Mouse (Mus musculus) myocyte (in vitro differentiated cells): ENCODE results near the gene Tmeff2. TPM values are rescaled to one million over a fixed set of nuclear protein-coding genes. Genes with fewer than 3 reads are reported as not detected.

Source experiments
- H3K27me3 ChIP-seq: one replicate; pipeline ENCODE4 v1.6.1; 2011; ENCODE audit not compliant: control insufficient read depth, insufficient read depth, insufficient read length
- H3K36me3 ChIP-seq: one replicate; pipeline ENCODE4 v1.6.1; 2011; ENCODE audit not compliant: control insufficient read depth, insufficient read depth
- H3K4me2 ChIP-seq: one replicate; pipeline ENCODE4 v1.6.1; 2011; ENCODE audit warnings: low read depth, control low read depth
- H3K4me3 ChIP-seq: one replicate; pipeline ENCODE4 v1.5.1; 2011; ENCODE audit warnings: mild to moderate bottlenecking, control low read depth, moderate library complexity
- H3K79me2 ChIP-seq: one replicate; pipeline ENCODE4 v1.6.1; 2011; ENCODE audit not compliant: control insufficient read depth, insufficient read depth
- H3ac ChIP-seq: one replicate; pipeline ENCODE4 v1.6.1; 2011; ENCODE audit not compliant: control insufficient read depth, insufficient read length
- CEBPB ChIP-seq: IDR thresholded peaks from 2 replicates; pipeline ENCODE4 v1.6.1; 2011; ENCODE audit warnings: mild to moderate bottlenecking, moderate library complexity; ENCODE audit not compliant: poor library complexity, insufficient read depth, severe bottlenecking
- E2F4 ChIP-seq: IDR thresholded peaks from one replicate; pipeline ENCODE4 v1.6.1; 2011; ENCODE audit warnings: mild to moderate bottlenecking, control low read depth, moderate library complexity; ENCODE audit not compliant: insufficient read depth
- MAX ChIP-seq: IDR thresholded peaks from one replicate; pipeline ENCODE4 v1.6.1; 2011; ENCODE audit warnings: low read depth, mild to moderate bottlenecking, control low read depth
- MYOD1 ChIP-seq, 3 experiments: IDR thresholded peaks; one replicate each; pipeline ENCODE4 v1.6.1; 2011; ENCODE audit warnings: control low read depth in 2 of 3, low read depth in 2 of 3, mild to moderate bottlenecking in 2 of 3, moderate library complexity in 1 of 3; ENCODE audit not compliant: insufficient read length in 2 of 3, control insufficient read depth in 1 of 3
- MYOG ChIP-seq, 3 experiments: IDR thresholded peaks; one replicate each; pipeline ENCODE4 v1.6.1; 2011; ENCODE audit warnings: control low read depth in 2 of 3, low read depth in 2 of 3, mild to moderate bottlenecking in 2 of 3; ENCODE audit not compliant: insufficient read length in 2 of 3, control insufficient read depth in 1 of 3, insufficient read depth in 1 of 3
- POLR2A ChIP-seq: IDR thresholded peaks from one replicate; pipeline ENCODE4 v1.6.1; 2011; ENCODE audit warnings: low read depth, mild to moderate bottlenecking, control low read depth, moderate library complexity; ENCODE audit not compliant: insufficient read length
- POLR2AphosphoS2 ChIP-seq: IDR thresholded peaks from one replicate; pipeline ENCODE4 v1.6.1; 2011; ENCODE audit warnings: low read depth, control low read depth; ENCODE audit not compliant: insufficient read length
- REST ChIP-seq: IDR thresholded peaks from one replicate; pipeline ENCODE4 v1.6.1; 2011; ENCODE audit warnings: mild to moderate bottlenecking, control low read depth, moderate library complexity; ENCODE audit not compliant: insufficient read depth, insufficient read length
- SRF ChIP-seq: IDR thresholded peaks from one replicate; pipeline ENCODE4 v1.6.1; 2011; ENCODE audit warnings: low read depth; ENCODE audit not compliant: control insufficient read depth, insufficient read length
- TCF12 ChIP-seq: IDR thresholded peaks from one replicate; pipeline ENCODE4 v1.6.1; 2011; ENCODE audit warnings: mild to moderate bottlenecking, control low read depth; ENCODE audit not compliant: poor library complexity, insufficient read depth, severe bottlenecking
- TCF3 ChIP-seq: IDR thresholded peaks from one replicate; pipeline ENCODE4 v1.6.1; 2011; ENCODE audit warnings: low read depth, control low read depth; ENCODE audit not compliant: insufficient read length
- USF1 ChIP-seq: IDR thresholded peaks from one replicate; pipeline ENCODE4 v1.6.1; 2011; ENCODE audit warnings: low read depth, mild to moderate bottlenecking, control low read depth, moderate library complexity
- polyA plus RNA-seq: library from polyadenylated mRNA; unstranded; fragments of >200 nt; fragmentation: generic; extraction: Trizol; gene quantifications from one replicate; pipeline ENCODE4 v1.2.1, GENCODE M21; 2012; ENCODE audit warnings: missing spikeins

Gene Tmeff2
- polyA plus RNA-seq, 1 experiment, result 5.1 TPM

GRCm38 (mm10) chr1:51088921-51089320, 188.5 kb downstream of the Tmeff2 start:
- no peak overlapping the region for H3ac ChIP-seq
- no peaks in the 10 kb centered on the region for H3K36me3 ChIP-seq
- TF ChIP-seq POLR2AphosphoS2, result no peak
- no peak for TF ChIP-seq MAX
- no peak for TF ChIP-seq TCF12
- no peak for TF ChIP-seq MYOD1 (IDR thresholded peaks at IDR 0.05; ENCODE audit: control insufficient read depth in 1 of 3, insufficient read length in 2 of 3, low read depth in 2 of 3)
- no peak for TF ChIP-seq CEBPB
- TF ChIP-seq USF1, result no peak
- TF ChIP-seq POLR2A, result no peak
- TF ChIP-seq REST, result no peak
- no peak for TF ChIP-seq TCF3
- no peak for TF ChIP-seq SRF
- TF ChIP-seq MYOG (IDR thresholded peaks at IDR 0.05; ENCODE audit: control insufficient read depth in 1 of 3, insufficient read depth in 1 of 3, insufficient read length in 2 of 3, low read depth in 2 of 3), result no peak
- TF ChIP-seq E2F4, result no peak
- H3K4me2 ChIP-seq, result no peak overlapping the region
- no peaks in the 10 kb centered on the region for H3K27me3 ChIP-seq
- H3K4me3 ChIP-seq, result no peak overlapping the region
- no peaks in the 10 kb centered on the region for H3K79me2 ChIP-seq

DNA sequence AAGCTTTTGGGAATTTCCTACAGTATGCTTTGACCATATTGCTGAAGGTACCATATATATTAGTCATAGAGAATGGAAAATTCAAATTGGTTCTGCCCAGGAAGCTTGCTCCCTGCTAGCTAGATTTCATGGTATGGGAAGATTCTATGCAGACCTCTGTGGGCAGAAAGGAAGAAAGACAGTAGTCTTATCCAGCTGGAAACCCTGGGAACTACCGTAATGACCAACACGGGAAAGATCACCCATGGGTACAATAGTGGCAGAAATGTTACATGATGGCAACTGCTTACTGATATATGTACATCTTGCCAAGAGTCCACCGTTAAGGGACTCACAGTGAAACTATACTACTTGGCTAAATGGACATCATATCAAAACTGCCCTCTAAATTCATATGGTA, 189.4 kb downstream of the Tmeff2 start:
- no peaks in the 10 kb centered on the region for H3K27me3 ChIP-seq
- no peak overlapping the region for H3ac ChIP-seq
- no peak for TF ChIP-seq CEBPB
- no peak for TF ChIP-seq MYOD1 (IDR thresholded peaks at IDR 0.05; ENCODE audit: control insufficient read depth in 1 of 3, insufficient read length in 2 of 3, low read depth in 2 of 3)
- TF ChIP-seq MYOG (IDR thresholded peaks at IDR 0.05; ENCODE audit: control insufficient read depth in 1 of 3, insufficient read depth in 1 of 3, insufficient read length in 2 of 3, low read depth in 2 of 3), result no peak
- no peak for TF ChIP-seq POLR2A
- no peak for TF ChIP-seq TCF3
- TF ChIP-seq REST, result no peak
- no peak for TF ChIP-seq USF1
- no peak for TF ChIP-seq POLR2AphosphoS2
- no peak for TF ChIP-seq SRF
- no peak for TF ChIP-seq MAX
- TF ChIP-seq TCF12, result no peak
- TF ChIP-seq E2F4, result no peak

DNA sequence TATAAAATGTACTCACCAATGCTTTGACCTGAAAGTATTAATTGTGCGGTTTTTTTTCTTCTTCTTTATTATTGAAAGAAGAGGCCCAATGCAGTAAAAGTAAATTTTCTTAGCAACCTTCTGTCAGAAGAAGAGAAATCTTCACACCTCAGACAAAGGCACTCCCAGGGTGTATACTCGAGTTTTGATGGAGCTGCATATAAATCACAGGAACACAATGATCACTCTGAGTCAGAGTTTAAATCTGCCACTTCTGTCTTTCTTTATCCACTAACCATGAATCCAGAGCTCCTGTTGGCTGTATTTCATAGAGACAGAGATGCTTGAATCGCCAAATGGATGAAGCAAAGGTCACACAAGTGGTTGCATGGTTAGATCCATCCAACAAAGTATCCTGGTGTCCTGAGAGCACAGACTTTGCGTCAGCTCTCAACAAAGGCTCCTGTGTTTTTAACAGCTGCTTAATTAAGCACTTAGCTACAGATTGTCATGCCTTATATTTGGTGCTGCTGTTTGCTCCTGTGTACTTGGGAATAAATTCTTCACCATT, 189.8 kb downstream of the Tmeff2 start:
- H3ac ChIP-seq, result no peak overlapping the region
- no peak overlapping the region for H3K4me3 ChIP-seq
- no peaks in the 10 kb centered on the region for H3K79me2 ChIP-seq
- no peaks in the 10 kb centered on the region for H3K27me3 ChIP-seq
- no peak for TF ChIP-seq POLR2AphosphoS2
- TF ChIP-seq CEBPB, result no peak
- TF ChIP-seq MAX, result no peak
- TF ChIP-seq E2F4, result no peak
- TF ChIP-seq TCF3, result no peak
- no peak for TF ChIP-seq MYOD1 (IDR thresholded peaks at IDR 0.05; ENCODE audit: control insufficient read depth in 1 of 3, insufficient read length in 2 of 3, low read depth in 2 of 3)
- no peak for TF ChIP-seq POLR2A
- TF ChIP-seq MYOG (IDR thresholded peaks at IDR 0.05; ENCODE audit: control insufficient read depth in 1 of 3, insufficient read depth in 1 of 3, insufficient read length in 2 of 3, low read depth in 2 of 3), result no peak
- TF ChIP-seq USF1, result no peak
- no peak for TF ChIP-seq TCF12
- no peak overlapping the region for H3K4me2 ChIP-seq
- H3K36me3 ChIP-seq, result no peaks in the 10 kb centered on the region

More for the DNA sequence above, 189.4 kb downstream of the Tmeff2 start:
- Histone ChIP-seq H3K4me3 (no peak overlapping the region), H3K79me2 (no peaks in the 10 kb centered on the region), H3K4me2 (no peak overlapping the region), H3K36me3 (no peaks in the 10 kb centered on the region)

DNA sequence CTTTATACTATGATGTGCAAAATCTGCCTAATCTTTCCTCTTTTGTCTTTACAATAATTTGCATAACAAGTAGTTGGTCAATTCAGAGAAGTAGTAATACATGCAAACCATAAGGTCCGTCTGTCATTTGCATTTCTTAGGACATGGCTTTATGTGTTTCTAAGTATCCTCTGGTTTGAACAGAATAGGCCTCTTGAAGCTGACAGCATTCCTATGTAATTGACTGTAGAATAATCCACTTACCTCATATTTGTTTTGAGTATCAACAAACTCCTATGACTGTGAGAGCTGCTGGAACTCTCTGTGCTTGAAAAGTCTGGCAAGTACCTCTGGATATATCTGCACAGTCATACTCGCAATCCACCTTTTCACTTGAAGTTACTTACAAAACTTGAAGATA, 194.3 kb downstream of the Tmeff2 start:
- Histone ChIP-seq H3K79me2 (no peaks in the 10 kb centered on the region), H3K36me3 (no peaks in the 10 kb centered on the region), H3K27me3 (no peaks in the 10 kb centered on the region), H3K4me3 (no peak overlapping the region), H3K4me2 (no peak overlapping the region), H3ac (no peak overlapping the region)
- TF ChIP-seq USF1 (no peak), TCF3 (no peak), REST (no peak), SRF (no peak), POLR2AphosphoS2 (no peak), MYOD1 (IDR thresholded peaks at IDR 0.05; ENCODE audit: control insufficient read depth in 1 of 3, insufficient read length in 2 of 3, low read depth in 2 of 3) (no peak), MAX (no peak), E2F4 (no peak), CEBPB (no peak), MYOG (IDR thresholded peaks at IDR 0.05; ENCODE audit: control insufficient read depth in 1 of 3, insufficient read depth in 1 of 3, insufficient read length in 2 of 3, low read depth in 2 of 3) (no peak), POLR2A (no peak), TCF12 (no peak)
